Mouse (Mus musculus): ENCODE measurements around the gene Rassf7.

Rassf7 gene

DNA sequence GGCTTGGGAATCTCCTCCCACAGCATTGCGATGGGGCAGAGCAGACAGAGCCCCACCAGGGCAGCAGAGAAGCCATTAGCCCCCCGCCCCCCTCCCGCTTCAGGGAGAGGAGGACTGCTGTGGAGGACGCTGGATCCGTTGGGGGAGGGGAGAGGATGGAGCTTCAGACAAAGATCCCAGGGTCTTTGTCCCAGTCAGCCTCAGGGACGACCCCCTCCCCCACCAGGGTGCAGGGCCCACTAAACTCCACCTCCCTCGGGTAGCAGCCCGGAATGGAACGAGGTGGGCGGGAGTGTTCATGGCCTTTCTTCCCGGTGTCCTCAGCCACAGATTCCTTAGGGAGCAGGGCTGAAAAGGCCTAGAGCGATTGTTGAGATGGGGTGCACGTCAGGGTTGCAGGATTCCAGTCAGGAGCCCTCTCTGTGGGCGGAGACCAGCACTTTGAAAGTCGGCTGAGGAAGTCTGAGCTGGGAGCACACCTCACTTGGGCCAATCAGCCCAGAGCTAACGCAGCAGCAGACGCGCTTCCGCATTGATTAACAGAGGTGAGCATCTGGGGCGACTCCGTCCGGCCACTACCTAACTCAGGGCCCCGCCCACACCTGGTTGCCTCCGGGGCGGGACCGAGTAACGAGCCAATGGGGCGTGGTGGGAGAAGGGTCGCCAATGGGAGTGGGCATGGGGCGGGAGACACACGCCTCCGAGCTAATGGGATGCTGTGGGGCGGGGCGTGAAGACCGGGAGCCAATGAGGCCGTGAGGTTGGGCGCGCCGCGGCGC, at the start of gene Rassf7:
TSS of gene Rassf7 (plus strand) at position 760 of the 779 bp plus-strand sequence.
- DNase-seq (ENCODE audit: low spot score in 2 of 2): peak; percentile 89 to 92

DNA sequence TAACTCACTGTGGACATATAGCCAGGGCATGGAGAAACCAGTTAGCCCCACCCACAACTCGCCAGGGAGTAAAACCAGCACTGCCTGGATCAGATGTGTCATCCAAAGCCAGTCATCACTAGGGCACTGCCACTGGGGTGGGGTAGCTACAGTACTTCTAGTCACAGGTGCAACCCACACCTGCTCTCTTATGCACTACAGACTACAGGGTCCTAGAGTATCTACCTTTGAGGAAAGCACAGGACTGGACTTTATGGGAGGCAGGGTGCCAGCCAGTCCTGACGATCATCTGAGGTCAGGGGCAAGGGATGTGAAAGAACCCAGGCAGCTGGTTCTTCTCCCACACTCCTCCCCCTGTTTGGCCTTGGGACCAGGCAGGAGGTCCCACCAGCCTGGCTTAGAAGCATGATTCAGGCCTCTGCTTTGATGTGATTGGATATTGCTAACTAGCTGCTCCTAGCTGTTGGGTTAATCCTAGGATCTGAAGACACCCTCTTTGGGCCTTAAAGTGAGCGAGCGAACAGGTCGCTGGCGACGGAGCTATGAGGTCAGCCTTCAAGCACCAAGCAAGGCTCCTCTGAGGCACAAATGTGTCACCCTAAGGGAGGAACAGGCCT, 47.7 kb upstream of the Rassf7 start:
- no peak for DNase-seq (ENCODE audit: low spot score in 2 of 2)

DNA sequence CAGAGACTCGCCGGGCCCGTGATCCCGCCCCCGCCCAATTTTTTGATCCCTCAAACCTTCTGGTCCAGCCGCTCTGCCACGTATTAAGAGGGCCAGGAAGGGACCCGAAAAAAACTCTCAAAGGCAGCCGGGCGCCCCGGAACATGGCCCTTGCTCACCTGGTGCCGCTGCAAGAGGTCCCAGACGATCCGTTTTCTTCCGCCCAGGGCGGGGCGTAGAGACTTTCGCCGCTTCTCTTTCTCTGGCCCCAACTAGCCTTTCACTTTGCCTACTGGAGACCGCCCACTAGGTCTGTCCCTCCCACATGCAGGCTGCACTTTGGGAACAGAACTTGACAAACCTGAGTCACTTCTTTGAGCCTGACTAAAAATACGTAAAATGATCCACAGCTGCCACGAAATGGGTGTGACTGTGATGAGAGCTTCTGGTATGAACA, 47.1 kb upstream of the Rassf7 start:
- no peak for DNase-seq (ENCODE audit: low spot score in 2 of 2)

DNA sequence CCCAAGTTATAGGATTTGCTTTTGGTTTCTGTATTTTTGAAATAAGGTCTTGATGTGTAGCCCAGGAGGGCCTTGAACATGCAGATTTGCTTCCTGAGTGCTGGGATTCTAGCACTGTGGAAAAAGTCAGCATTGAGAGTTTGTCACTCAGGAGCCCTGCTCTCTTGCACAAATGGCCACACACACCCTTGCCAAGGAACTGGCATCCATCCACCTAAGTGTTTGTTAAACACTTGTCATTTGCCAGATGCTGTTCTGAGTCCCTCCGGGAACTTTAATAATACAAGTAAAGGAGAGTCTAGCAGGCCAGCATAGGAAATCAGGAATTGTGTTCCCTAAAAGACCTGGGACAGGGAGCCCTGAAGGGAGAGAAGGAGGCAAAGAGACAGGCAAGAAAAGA, 46.4 kb upstream of the Rassf7 start:
- DNase-seq (ENCODE audit: low spot score in 2 of 2): no peak

- DNase-seq (ENCODE audit: low spot score in 2 of 2): no peak
Measured at GRCm38 (mm10) chr7:141169866-141170265, 45.8 kb upstream of the Rassf7 start.

- DNase-seq (ENCODE audit: low spot score in 2 of 2): peak; percentile 97
Measured at GRCm38 (mm10) chr7:141172116-141173006, 43.3 kb upstream of the Rassf7 start, which contains the start of gene Rnh1. Gene Rnh1, minus strand, starts transcription at chr7:141172857.

GRCm38 (mm10) chr7:141173323-141173850, 42.3 kb upstream of the Rassf7 start:
- no peak for DNase-seq (ENCODE audit: low spot score in 2 of 2)

DNA sequence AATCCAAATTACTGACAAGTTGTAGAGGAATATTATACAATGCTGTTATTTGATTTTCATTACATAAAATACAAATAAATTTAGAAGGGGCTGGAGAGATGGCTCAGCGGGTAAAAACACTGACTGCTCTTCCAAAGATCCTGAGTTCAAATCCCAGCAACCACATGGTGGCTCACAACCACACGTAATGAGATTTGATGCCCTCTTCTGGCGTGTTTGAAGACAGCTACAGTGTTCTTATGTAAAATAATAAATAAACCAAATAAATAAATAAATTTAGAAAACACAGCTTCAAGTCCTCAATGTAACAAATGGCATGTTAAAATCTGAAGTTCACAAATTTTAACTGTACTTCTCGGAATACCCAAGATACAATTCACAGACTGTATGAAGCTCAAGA, 40.6 kb upstream of the Rassf7 start:
- no peak for DNase-seq (ENCODE audit: low spot score in 2 of 2)

DNA sequence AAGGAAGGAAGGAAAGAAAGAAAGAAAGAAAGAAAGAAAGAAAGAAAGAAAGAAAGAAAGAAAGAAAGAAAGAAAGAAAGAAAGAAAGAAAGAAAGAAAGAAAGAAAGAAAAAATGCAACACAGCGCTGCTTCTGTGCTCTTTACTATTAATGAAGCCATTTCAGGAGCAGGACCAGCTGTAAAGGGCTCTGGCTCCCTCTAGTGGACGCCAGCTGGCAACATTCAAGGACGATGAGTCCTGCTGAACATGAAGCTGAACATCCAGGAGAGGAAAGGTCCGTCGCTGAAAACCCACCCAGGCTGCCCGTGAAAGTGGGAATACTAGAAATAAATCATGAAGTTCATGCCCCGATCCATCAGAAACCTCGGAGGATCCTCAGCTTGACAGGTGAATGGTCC, 39.5 kb upstream of the Rassf7 start:
- peak; percentile 91 to 93 for DNase-seq (ENCODE audit: low spot score in 2 of 2)

- DNase-seq (ENCODE audit: low spot score in 2 of 2): no peak
Measured at GRCm38 (mm10) chr7:141188194-141188593, 27.5 kb upstream of the Rassf7 start.

DNA sequence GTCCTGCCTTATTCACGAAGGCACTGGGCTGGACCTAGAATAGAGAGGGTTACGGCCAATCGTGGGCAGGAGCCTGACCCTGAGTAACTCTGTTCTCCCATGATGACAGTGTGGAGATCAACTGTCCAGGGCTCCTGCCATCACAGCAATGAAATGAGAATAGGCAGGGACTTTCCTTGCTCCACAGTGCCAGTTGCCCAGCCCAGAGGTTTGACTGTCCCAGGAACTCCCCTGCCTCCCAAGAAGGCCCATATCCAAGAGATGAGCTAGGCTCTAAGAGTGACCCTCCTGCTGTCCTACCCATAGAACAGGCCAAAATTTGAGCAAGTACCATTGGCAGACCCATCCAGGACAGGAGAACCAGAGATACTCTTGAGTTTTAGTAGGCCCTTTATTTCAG, 26.9 kb upstream of the Rassf7 start:
- DNase-seq (ENCODE audit: low spot score in 2 of 2): no peak

GRCm38 (mm10) chr7:141190220-141190619, 25.4 kb upstream of the Rassf7 start:
- DNase-seq (ENCODE audit: low spot score in 2 of 2): peak in 1 of 2 experiments; percentile 24

DNA sequence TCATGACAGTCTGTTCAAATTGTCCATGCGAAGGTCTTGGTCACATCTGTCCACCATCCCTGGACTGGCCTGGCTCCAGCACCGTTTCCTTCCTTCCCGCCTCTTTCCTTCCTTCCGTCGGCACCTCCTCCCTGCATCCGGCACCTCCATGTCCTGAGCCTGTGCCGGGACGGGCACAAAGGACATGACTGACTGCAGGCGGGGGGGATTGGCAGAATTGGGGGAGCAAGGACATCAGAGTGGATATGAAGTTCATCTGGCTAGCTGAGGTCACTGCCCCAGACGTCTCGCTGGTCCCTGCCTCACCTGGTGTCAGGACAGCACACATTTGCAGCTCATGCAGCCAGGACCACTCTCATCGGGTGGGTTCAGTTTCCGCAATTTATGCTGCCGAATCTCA, 24.6 kb upstream of the Rassf7 start:
- peak in 1 of 2 experiments; percentile 32 for DNase-seq (ENCODE audit: low spot score in 2 of 2)

GRCm38 (mm10) chr7:141191796-141192685, 23.6 kb upstream of the Rassf7 start:
- peak in 1 of 2 experiments; percentile 37 for DNase-seq (ENCODE audit: low spot score in 2 of 2)

DNA sequence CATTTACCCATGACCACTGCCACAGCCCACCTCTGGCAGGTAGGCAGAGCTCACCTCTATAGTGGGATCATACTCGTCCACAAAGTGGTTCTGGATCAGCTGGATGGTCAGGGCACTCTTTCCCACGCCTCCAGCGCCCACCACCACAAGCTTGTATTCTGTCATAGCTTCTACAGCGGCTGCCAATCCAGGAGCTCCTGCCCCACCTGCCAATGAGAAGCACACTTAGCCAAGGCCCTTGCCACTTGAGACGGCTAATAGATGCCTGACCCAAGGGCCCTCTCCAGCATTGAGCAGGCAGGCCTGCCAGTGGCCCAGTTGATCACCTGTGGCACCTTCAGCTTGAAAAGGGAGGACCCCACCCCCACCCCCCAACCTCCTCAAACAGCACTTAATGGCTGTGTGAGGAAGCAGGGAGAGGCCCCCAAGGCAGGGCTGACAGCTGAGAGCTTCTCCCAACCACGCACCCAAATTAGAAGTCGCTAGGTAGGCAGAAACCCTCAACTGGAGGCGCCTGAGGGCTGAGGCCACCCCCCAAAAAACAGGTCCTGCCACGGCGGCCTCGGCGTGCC, 22.8 kb upstream of the Rassf7 start:
- DNase-seq (ENCODE audit: low spot score in 2 of 2): peak in 1 of 2 experiments; percentile 65

GRCm38 (mm10) chr7:141193348-141193856, 22.3 kb upstream of the Rassf7 start:
- peak; percentile 60 for DNase-seq (ENCODE audit: low spot score in 2 of 2)

GRCm38 (mm10) chr7:141193948-141194347, 21.7 kb upstream of the Rassf7 start, which contains the start of the genes Hras and Lrrc56:
Gene Hras, minus strand, starts transcription at chr7:141194005.
Gene Lrrc56, plus strand, starts transcription at chr7:141194157.
- DNase-seq (ENCODE audit: low spot score in 2 of 2): peak; percentile 98 to 99

GRCm38 (mm10) chr7:141194409-141194808, 21.3 kb upstream of the Rassf7 start:
- DNase-seq (ENCODE audit: low spot score in 2 of 2): peak in 1 of 2 experiments; percentile 35

GRCm38 (mm10) chr7:141194830-141195229, 20.8 kb upstream of the Rassf7 start:
- peak; percentile 93 to 95 for DNase-seq (ENCODE audit: low spot score in 2 of 2)

GRCm38 (mm10) chr7:141195754-141196153, 19.9 kb upstream of the Rassf7 start:
- no peak for DNase-seq (ENCODE audit: low spot score in 2 of 2)
